Mouse (Mus musculus) monocyte, adult 5-6 weeks (primary cell): Measurements from ENCODE around the gene Adgrl3. TPM values are rescaled to one million over a fixed set of nuclear protein-coding genes. Genes with fewer than 3 reads are reported as not detected.

ENCODE experiments used
- ATAC-seq: fragments of 153-309, 156-312 bp; replicated peaks from 2 replicates; pipeline ENCODE4 v1.8.0; 2017; ENCODE audit warnings: mild to moderate bottlenecking; ENCODE audit not compliant: low TSS enrichment, insufficient number of reproducible peaks, severe bottlenecking, poor library complexity, low FRiP score
- total RNA-seq: library from RNA; stranded (forward); fragments of 200-1000, 200-491, 200-594 nt; gene quantifications from 3 replicates; pipeline ENCODE4 v1.2.3, GENCODE M21; 2017

The Adgrl3 gene
- total RNA-seq, 1 experiment from 2014 or later = 7.0 TPM

- ATAC-seq = no peak
Observed at GRCm38 (mm10) chr5:81068839-81069238, 48.9 kb downstream of the Adgrl3 start.

GRCm38 (mm10) chr5:81072888-81073287 is 53.0 kb downstream of the Adgrl3 start:
- ATAC-seq = no peak

- ATAC-seq = no peak
Observed at GRCm38 (mm10) chr5:81073875-81074274, 53.9 kb downstream of the Adgrl3 start.

GRCm38 (mm10) chr5:81076377-81076776 is 56.4 kb downstream of the Adgrl3 start:
- ATAC-seq = peak; percentile 72

- no peak for ATAC-seq
Observed at GRCm38 (mm10) chr5:81077031-81077430, 57.1 kb downstream of the Adgrl3 start.

GRCm38 (mm10) chr5:81077990-81078389 is 58.1 kb downstream of the Adgrl3 start:
- ATAC-seq = peak; percentile 87

GRCm38 (mm10) chr5:81083698-81084360 is 63.9 kb downstream of the Adgrl3 start:
- ATAC-seq = no peak

- ATAC-seq = no peak
Observed at GRCm38 (mm10) chr5:81085152-81085551, 65.2 kb downstream of the Adgrl3 start.

- no peak for ATAC-seq
Observed at GRCm38 (mm10) chr5:81088667-81089066, 68.7 kb downstream of the Adgrl3 start.

- no peak for ATAC-seq
Observed at GRCm38 (mm10) chr5:81094618-81095017, 74.7 kb downstream of the Adgrl3 start.

- ATAC-seq = no peak
Observed at GRCm38 (mm10) chr5:81097131-81097530, 77.2 kb downstream of the Adgrl3 start.

- peak; percentile 84 for ATAC-seq
Observed at GRCm38 (mm10) chr5:81107431-81107830, 87.5 kb downstream of the Adgrl3 start.

GRCm38 (mm10) chr5:81124483-81124882 is 104.5 kb downstream of the Adgrl3 start:
- ATAC-seq = no peak

- no peak for ATAC-seq
Observed at GRCm38 (mm10) chr5:81127639-81128038, 107.7 kb downstream of the Adgrl3 start.

GRCm38 (mm10) chr5:81136394-81136793 is 116.5 kb downstream of the Adgrl3 start:
- ATAC-seq = no peak

- no peak for ATAC-seq
Observed at GRCm38 (mm10) chr5:81155791-81156190, 135.9 kb downstream of the Adgrl3 start.

GRCm38 (mm10) chr5:81156281-81156680 is 136.3 kb downstream of the Adgrl3 start:
- 0 out of 2 replicates have a peak, but pooled peaks have one; percentile 15 for ATAC-seq

GRCm38 (mm10) chr5:81156796-81157195 is 136.9 kb downstream of the Adgrl3 start:
- ATAC-seq = peak; percentile 88

- no peak for ATAC-seq
Observed at GRCm38 (mm10) chr5:81159013-81159412, 139.1 kb downstream of the Adgrl3 start.

- ATAC-seq = no peak
Observed at GRCm38 (mm10) chr5:81160431-81160830, 140.5 kb downstream of the Adgrl3 start.
